Mouse (Mus musculus): ENCODE data around the gene Cradd.

Gene Cradd

DNA sequence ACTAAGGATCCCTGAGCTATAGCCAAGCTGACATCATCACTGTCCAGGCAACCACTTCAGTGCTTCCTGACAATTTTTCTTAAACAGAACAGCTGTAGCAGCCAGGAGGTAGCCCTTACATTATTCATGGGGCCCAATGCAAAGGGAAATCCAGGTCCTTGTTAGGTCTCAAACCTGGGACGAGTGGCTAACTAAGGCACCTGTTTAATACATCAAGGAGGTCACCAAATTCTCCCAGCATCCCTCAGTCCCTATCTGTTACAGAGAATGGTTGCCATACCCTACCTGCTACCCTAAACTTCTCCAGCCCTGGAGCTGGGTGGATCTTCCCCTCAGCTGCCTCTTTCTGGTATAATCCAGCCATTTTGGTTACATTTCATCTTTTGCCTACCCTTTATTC is 10.9 kb upstream of the Cradd start:
- no peak for DNase-seq (ENCODE audit: low read depth, low spot score)

DNA sequence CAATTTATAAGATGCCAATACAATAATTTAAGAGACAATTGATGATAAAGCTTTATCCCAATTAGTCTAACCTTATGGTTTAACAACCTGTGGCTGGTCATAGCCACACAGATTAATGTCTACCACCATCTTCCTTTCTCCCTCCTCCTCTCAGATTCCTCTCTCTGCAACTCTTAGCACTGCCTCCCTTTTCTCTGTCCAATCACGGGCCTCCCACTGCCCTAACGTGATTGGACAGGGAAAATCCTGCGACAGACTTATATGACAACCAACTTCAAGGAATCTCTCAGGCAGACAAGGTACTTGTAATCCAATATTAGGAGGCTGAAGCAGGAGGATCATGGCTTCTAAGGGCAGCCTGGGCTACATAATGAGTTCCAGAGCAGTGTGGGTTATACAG is 8.7 kb upstream of the Cradd start:
- no peak for DNase-seq (ENCODE audit: low read depth, low spot score)

DNA sequence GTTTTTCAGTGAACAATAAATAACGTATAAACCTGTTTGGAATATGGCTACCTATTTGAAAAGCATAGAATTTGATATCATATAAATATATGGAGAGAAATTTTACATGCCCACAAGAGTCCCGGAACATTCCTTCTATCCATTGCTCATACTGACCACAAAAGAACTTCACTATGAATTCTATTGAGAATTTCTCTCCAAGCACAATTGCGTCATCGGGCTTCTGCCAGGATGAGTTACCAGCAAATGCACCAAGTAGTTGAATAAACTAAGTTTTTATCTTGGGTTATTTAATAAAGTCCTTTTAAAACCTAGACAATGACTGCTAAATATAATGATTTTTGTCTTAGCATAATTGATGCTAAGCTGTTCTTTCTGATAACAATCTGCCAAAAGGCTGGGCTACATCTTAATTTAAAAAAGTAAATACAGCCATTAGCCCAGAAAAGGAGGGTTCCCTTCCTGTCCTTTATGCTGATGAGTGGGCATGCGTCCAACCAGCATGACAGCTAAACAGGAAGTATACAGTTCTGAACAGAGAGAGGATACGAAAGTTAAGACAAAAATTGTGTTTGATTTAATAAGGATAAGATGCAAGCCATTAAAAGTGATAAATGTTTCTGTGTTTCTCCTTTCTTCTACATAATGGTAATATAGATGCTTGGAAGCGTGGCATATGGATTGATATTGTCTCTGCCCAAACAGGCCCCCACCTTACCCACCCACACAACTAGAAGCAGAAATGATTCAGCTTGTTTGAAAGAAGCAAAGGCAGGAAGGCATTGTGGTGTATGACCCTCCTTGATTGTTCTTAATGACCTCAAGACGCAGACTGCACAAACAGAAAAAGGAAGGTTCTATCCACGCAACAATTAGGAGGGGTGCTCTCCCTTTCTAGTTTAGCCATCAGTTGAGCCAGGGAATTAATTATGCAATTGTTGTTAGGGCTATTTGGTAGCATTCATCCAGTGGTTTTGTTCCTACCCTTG is 6.7 kb upstream of the Cradd start:
- DNase-seq (ENCODE audit: low read depth, low spot score): peak; percentile 45

GRCm38 (mm10) chr10:95329884-95330283 is 6.0 kb upstream of the Cradd start:
- DNase-seq (ENCODE audit: low read depth, low spot score): no peak

DNA sequence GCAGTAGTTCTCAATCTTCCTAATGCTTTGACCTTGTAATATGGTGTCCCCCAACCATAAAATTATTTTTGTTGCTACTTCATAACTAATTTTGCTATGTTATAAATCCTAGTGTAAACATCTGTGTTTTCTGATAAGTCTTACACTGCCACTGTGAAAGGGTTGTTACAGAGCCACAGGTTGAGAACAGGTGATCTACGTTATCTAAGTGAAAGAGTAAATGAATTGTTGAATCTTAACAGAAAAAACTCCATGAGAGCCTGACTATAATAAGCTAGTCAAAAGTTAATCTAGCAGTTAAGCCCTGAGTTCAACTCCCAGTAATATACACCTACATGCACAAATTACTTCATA is 322 bp upstream of the Cradd start:
- DNase-seq (ENCODE audit: low read depth, low spot score): no peak

GRCm38 (mm10) chr10:95322076-95323070 is 1.6 kb downstream of the Cradd start:
- DNase-seq (ENCODE audit: low read depth, low spot score): peak; percentile 22

- no peak for DNase-seq (ENCODE audit: low read depth, low spot score)
These were observed 4.9 kb downstream of the Cradd start for GRCm38 (mm10) chr10:95319001-95319400.

GRCm38 (mm10) chr10:95318392-95318708 is 5.6 kb downstream of the Cradd start:
- no peak for DNase-seq (ENCODE audit: low read depth, low spot score)

- DNase-seq (ENCODE audit: low read depth, low spot score): no peak
These were observed 6.1 kb downstream of the Cradd start for GRCm38 (mm10) chr10:95317581-95318391.

- no peak for DNase-seq (ENCODE audit: low read depth, low spot score)
These were observed 6.8 kb downstream of the Cradd start for GRCm38 (mm10) chr10:95317091-95317490.

- DNase-seq (ENCODE audit: low read depth, low spot score): no peak
These were observed 7.3 kb downstream of the Cradd start for GRCm38 (mm10) chr10:95316675-95317074.

DNA sequence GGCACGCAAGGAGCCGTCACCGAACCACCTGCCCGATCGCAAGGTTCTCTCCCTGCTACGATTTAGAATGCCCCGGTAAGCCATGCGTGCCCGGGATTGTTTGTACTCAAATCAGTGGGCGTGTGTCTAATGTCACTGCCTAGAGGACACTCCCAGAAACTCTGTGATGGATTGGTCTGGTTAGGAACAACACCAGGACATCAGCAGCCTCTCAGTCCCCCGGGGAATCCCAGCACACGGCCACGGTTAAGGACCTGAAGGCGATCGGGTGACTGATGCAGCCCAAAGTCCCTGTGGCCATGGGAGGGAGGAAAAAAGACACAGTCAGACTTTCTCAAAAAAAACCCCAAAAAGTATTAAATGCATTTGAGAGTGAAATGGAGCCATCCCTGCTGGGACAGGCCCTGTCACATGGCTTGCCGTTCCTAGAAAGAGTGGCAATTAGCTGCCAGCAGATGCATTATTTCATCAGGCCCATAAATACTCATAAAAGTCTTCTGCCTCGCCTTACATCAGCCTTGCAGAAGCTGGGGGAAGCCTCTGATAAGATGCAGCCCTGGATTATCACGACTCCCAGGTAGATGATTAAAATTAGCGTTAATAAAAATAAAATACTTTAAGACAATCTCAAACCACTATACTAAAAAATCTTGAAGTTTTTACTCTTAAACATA is 8.0 kb downstream of the Cradd start:
- DNase-seq (ENCODE audit: low read depth, low spot score): no peak

DNA sequence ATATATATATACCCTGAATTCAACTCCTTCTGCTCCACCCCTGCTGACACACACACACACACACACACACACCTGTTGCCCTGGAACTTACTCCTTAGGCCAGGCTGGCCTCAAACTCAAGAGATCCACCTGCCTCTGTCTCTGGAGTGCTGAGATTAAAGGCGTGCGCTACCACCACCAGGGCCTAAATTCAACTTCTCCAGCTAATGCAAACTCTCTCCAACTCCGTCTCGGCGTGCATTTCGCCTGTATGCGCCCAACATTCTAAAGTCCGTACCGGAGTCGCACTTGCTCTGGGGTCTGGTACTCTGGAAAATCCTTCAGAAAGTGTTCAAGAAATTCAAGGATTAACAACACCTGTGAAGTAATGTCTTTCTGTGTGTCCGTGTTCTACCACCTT is 8.6 kb downstream of the Cradd start:
- DNase-seq (ENCODE audit: low read depth, low spot score): no peak

DNA sequence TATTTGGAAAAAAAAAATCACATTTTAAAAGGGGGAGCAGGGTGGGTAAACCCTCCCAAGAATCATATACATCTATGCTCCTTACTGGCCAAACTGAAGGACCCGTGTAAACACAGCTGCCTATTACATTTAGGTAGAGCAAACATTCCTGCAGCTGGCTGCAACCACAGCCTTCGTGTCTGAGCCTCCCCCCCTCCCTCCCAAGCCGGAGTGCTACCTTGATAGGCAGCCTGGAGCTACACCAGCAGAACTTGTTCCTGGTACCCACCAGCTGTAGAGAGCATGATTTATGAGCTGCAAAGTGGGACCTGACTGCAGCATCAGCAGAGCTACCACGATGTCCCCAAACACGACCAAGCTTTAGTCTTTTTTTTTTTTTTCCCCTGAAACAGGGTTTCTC is 9.9 kb downstream of the Cradd start:
- DNase-seq (ENCODE audit: low read depth, low spot score): no peak

DNA sequence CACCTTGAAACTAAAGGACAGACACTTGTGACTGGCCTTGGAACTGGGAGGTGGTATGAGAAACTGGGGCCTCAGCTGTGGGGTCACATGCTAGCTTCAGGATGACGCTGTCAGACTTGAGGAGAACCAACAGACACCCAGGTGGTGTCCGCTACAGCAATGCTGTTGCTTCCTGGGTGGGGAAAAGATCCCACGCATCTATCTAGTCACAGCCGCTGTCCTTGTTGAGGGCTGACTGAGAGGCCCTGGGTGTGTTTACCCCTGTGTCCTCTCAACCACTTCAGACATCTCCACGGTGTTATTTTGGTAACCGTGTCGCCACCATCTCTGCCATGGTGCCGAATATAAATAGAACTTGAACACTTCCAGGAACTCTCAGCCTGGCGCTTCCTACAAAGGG is 10.4 kb downstream of the Cradd start:
- DNase-seq (ENCODE audit: low read depth, low spot score): no peak

GRCm38 (mm10) chr10:95310688-95311441 is 13.1 kb downstream of the Cradd start:
- no peak for DNase-seq (ENCODE audit: low read depth, low spot score)

DNA sequence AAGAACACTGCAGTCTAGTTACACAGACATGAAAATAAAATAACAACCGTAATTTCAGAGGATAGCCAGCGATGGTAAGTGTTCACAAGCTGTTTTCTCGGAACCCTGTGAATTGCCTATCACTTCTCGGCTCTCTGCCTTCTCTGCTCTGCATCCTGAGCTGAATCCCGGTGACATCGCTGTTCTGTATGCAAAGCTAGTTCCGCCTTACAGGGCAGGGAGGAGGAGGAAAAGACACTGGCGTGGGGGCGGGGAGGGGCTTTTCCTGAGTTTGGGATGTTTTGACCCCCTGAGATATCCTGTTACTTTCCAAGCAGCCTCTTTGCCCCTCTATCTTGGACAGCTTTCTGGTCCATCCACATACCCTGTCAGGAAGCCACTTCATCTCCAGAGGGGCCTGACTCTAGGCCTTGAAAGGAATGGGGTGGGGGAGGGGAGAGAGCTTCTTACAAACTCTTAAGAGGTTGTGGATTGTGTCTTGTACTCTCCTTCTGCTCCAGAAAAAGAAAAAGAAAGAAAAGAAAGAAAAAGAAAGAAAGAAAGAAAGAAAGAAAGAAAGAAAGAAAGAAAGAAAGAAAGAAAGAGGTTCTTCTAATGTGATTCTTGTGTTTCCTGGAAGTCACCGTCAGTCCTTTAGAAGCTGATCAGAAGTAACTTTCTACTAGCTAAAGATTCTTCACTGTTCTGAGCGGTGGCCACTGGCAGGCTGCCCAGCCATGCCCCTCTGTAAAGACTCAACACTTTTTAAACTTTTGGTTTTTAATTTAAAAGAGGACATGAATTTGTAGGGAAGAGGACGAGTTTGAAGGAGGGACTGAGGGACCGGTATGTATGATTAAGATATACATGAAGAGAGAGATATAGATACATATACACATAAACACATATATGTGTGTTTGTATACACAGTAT is 14.3 kb downstream of the Cradd start:
- DNase-seq (ENCODE audit: low read depth, low spot score): no peak

- no peak for DNase-seq (ENCODE audit: low read depth, low spot score)
These were observed 14.9 kb downstream of the Cradd start for GRCm38 (mm10) chr10:95308991-95309390.

DNA sequence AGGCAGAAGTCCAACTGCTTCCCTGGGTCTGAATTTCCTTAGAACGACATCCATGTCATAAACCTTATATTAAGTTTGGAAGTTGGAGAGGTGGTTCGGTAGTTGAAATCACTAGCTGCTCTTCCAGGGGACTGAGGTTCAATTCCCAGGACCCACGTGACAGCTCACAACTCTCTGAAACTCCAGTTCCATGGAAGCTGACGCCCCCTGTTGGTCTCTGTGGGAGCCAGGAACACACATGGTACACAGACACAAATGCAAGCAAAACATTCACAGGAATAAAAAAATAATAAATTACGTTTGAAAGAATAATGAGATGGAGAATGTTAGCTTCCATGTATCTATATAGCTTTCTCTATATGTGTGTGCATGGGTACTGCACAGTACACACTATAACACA is 16.0 kb downstream of the Cradd start:
- DNase-seq (ENCODE audit: low read depth, low spot score): no peak

All from A20 (cell line).